Mouse (Mus musculus) adrenal gland, postnatal 4 days (tissue): ENCODE data around the gene Hist1h4k. TPM values are rescaled to one million over a fixed set of nuclear protein-coding genes. Genes with fewer than 3 reads are reported as not detected.
"Not testable (repeated sequence)": the region's sequence is repeated elsewhere in the genome, so short reads cannot be mapped to it uniquely, and the experiment has no call there.

Experiments
- DNase-seq, 2 experiments: peaks; one replicate each; pipeline ENCODE4 v3.0.0; 2021 to 2022; ENCODE audit warnings: low spot score in 2 of 2, mixed read lengths in 2 of 2
- total RNA-seq, 2 experiments: library from RNA; stranded (reverse); gene quantifications; 2 replicates each; pipeline ENCODE4 v1.2.3; 2021

Gene Hist1h4k
- total RNA-seq, 2 experiments from 2014 or later, result 1,000 to 1,309 TPM

- no peak for DNase-seq
Measured at GRCm38 (mm10) chr13:21755707-21756106, 5.4 kb upstream of the Hist1h4k start.

GRCm38 (mm10) chr13:21754294-21755001 is 4.1 kb upstream of the Hist1h4k start:
- DNase-seq, result not testable (repeated sequence)

- peak in 1 of 2 experiments; percentile 34 for DNase-seq
Measured at GRCm38 (mm10) chr13:21753524-21754285, 3.4 kb upstream of the Hist1h4k start, which contains the start of the genes Hist1h2ak and Hist1h2bn. Gene Hist1h2ak, minus strand, starts transcription at chr13:21753827. Gene Hist1h2bn, plus strand, starts transcription at chr13:21754123.

GRCm38 (mm10) chr13:21753051-21753523 is 2.8 kb upstream of the Hist1h4k start:
- DNase-seq, result no peak

GRCm38 (mm10) chr13:21752356-21752755 is 2.1 kb upstream of the Hist1h4k start:
- no peak for DNase-seq

- DNase-seq, result no peak
Measured at GRCm38 (mm10) chr13:21751827-21752226, 1.5 kb upstream of the Hist1h4k start.

GRCm38 (mm10) chr13:21751417-21751816 is 1.1 kb upstream of the Hist1h4k start:
- DNase-seq, result no peak

GRCm38 (mm10) chr13:21749387-21750158 is 732 bp downstream of the Hist1h4k start:
- no peak for DNase-seq

GRCm38 (mm10) chr13:21745006-21745405 is 5.3 kb downstream of the Hist1h4k start:
- DNase-seq, result no peak

GRCm38 (mm10) chr13:21734906-21735767 is 15.2 kb downstream of the Hist1h4k start, which contains the start of gene Hist1h4j:
Gene Hist1h4j, plus strand, starts transcription at chr13:21735064.
- peak in 1 of 2 experiments; percentile 41 for DNase-seq

GRCm38 (mm10) chr13:21734010-21734905 is 16.0 kb downstream of the Hist1h4k start:
- DNase-seq, result no peak

GRCm38 (mm10) chr13:21733466-21733865 is 16.8 kb downstream of the Hist1h4k start:
- no peak for DNase-seq

- no peak for DNase-seq
Measured at GRCm38 (mm10) chr13:21729544-21729943, 20.8 kb downstream of the Hist1h4k start.

- no peak for DNase-seq
Measured at GRCm38 (mm10) chr13:21727948-21728572, 22.2 kb downstream of the Hist1h4k start.

- no peak for DNase-seq
Measured at GRCm38 (mm10) chr13:21722993-21723836, 27.1 kb downstream of the Hist1h4k start.

- DNase-seq, result no peak
Measured at GRCm38 (mm10) chr13:21722373-21722925, 27.9 kb downstream of the Hist1h4k start.

GRCm38 (mm10) chr13:21721757-21722372 is 28.4 kb downstream of the Hist1h4k start, which contains the start of gene Hist1h2bm:
Gene Hist1h2bm, plus strand, starts transcription at chr13:21722044.
- not testable (repeated sequence) for DNase-seq
